ENCODE assay signal across 24 mouse cellular contexts in the genomic region with DNA sequence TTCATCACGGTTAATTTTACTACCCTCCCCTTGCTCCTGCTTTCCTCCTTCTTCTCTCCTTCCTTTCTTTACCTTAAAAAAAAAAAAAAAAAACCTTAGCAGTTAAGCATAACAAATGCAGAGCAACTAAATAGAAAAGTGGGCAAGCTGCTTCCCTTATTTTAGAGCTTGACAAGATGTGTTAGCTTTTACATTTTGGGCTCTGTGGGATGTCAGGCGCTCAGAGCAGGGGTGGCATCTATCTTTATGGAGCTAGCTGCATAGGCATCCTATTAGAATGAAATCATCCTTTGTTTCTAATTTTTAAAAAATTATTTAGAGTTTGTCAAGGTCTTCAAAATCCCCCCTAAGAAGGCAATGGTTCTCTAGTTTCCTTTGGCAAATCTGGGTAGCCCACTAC.
DNase-seq lines count a peak whose midpoint lies in the region; ATAC-seq and TF ChIP-seq lines count a peak whose summit lies in the region.
"Had no signal": no experiment of that assay in that cellular context is flagged by ENCODE, and none has a peak within 500 bp of the region (broad histone marks: within the 10 kb centered on the region; RNA-seq: fewer than 3 reads in every experiment).

No protein-coding gene starts in this region.

- peak; percentile 56 to 59 for DNase-seq in frontal cortex, adult 2 months (ENCODE audit: extremely low spot score in 1 of 2, low spot score in 1 of 2)
- DNase-seq in frontal cortex, postnatal 25 days (ENCODE audit: low spot score in 2 of 2): no peak
- peak in 1 of 2 experiments; percentile 21 for DNase-seq in left cerebral cortex, adult 2 months (ENCODE audit: extremely low spot score in 1 of 2, low spot score in 2 of 2)
- no peak for DNase-seq in left cerebral cortex, postnatal 4 days
- DNase-seq in testis, postnatal 14 days (ENCODE audit: low spot score): no peak
- peak; percentile 74 for DNase-seq in telencephalon, adult 2 months (ENCODE audit: low read depth, low spot score)
- DNase-seq: adrenal gland, adult 2 months; adrenal gland, postnatal 25 days; cerebellum, adult 2 months; cerebellum, postnatal 10 days; embryo, embryonic 11 days; gastrocnemius, adult 2 months; gastrocnemius, postnatal 25 days had no signal

- no peaks in the 10 kb centered on the region for H3K27me3 ChIP-seq in testis, adult 2 months (ENCODE audit: control insufficient read depth, insufficient read depth, low read length)
- H3K27me3 ChIP-seq: CH12.LX; embryonic facial prominence, embryonic 15.5 days; heart, embryonic 12.5 days; Patski had no signal

- intact Hi-C loops in left cerebral cortex, adult 2 months (cut with DNase I): loop anchor here (10.0 kb wide), 1 partner anchor 342 kb away; no protein-coding TSS in a partner anchor
- intact Hi-C loops in left cerebral cortex, postnatal 4 days (cut with DNase I): no loop called here

- H3K4me1 ChIP-seq in testis, adult 2 months (ENCODE audit: control insufficient read depth, insufficient read depth, low read length): peaks cover 2% of the 10 kb centered on the region; the same call in 1 of the 2 replicates
- H3K4me1 ChIP-seq: embryonic facial prominence, embryonic 15.5 days; heart, embryonic 12.5 days; hindbrain, embryonic 10.5 days had no signal

- peak overlapping the region; percentile 84 for H3K27ac ChIP-seq in left cerebral cortex, adult 2 months
- H3K27ac ChIP-seq in testis, adult 2 months (ENCODE audit: control insufficient read depth, insufficient read depth, low read depth, low read length): no peak overlapping the region
- H3K27ac ChIP-seq: embryonic facial prominence, embryonic 15.5 days; forebrain, embryonic 10.5 days; gastrocnemius, adult 2 months; hindbrain, embryonic 10.5 days; hindbrain, embryonic 14.5 days had no signal

- no peaks in the 10 kb centered on the region for H3K36me3 ChIP-seq in testis, adult 2 months (ENCODE audit: control insufficient read depth, insufficient read depth, low read length)
- H3K36me3 ChIP-seq: embryonic facial prominence, embryonic 15.5 days; forebrain, embryonic 10.5 days; heart, embryonic 12.5 days; hindbrain, embryonic 10.5 days had no signal

- no peak for TF ChIP-seq POLR2A in testis, adult 2 months (IDR thresholded peaks at IDR 0.05; ENCODE audit: control insufficient read depth, low read depth, low read length)

- ATAC-seq in CD4-positive, CD25-positive, alpha-beta regulatory T cell, adult 4 months: no peak
- ATAC-seq: forebrain, embryonic 14.5 days; Patski had no signal

- no peak overlapping the region for H3K4me3 ChIP-seq in left cerebral cortex, adult 2 months
- H3K4me3 ChIP-seq in testis, adult 2 months (ENCODE audit: control insufficient read depth, low read depth, low read length): peak overlapping the region; percentile 17
- H3K4me3 ChIP-seq: embryonic facial prominence, embryonic 15.5 days; erythroblast, embryonic 14.5 days; forebrain, embryonic 10.5 days; gastrocnemius, adult 2 months; heart, embryonic 12.5 days; hindbrain, embryonic 10.5 days had no signal

- TF ChIP-seq CTCF in left cerebral cortex, adult 2 months (IDR thresholded peaks at IDR 0.05): no peak
- no peak for TF ChIP-seq CTCF in testis, adult 2 months (IDR thresholded peaks at IDR 0.05; ENCODE audit: control insufficient read depth, insufficient read depth, insufficient replicate concordance, low read depth, low read length)

Comparison
In these comparisons a context has a peak if more than half of its experiments do, and no peak if none do; other contexts are left out.
1. DNase-seq: peak in frontal cortex, adult 2 months (2 of 2) and telencephalon, adult 2 months (single experiment); none in frontal cortex, postnatal 25 days (0 of 2), left cerebral cortex, postnatal 4 days (single experiment) and testis, postnatal 14 days (single experiment).